ENCODE assay signal across 8 mouse cellular contexts in genomic region chr2:152729636-152730020, GRCm38 (mm10). TPM values are rescaled to one million over a fixed set of nuclear protein-coding genes. Genes with fewer than 3 reads are reported as not detected.
DNase-seq lines count a peak whose midpoint lies in the region; ATAC-seq and TF ChIP-seq lines count a peak whose summit lies in the region.

No protein-coding gene starts in this region.

- DNase-seq in layer of hippocampus, adult 2 months (ENCODE audit: low spot score in 2 of 2), result no peak
- no peak for DNase-seq in layer of hippocampus, postnatal 36 days
- peak; percentile 48 to 53 for DNase-seq in gastrocnemius, postnatal 36 days
- peak; percentile 56 for DNase-seq in kidney, adult 11 months
- DNase-seq in lung, embryonic 14.5 days, result peak; percentile 86
- no peak for DNase-seq in right cerebral cortex, postnatal 25 days
- DNase-seq in thymus, postnatal 25 days, result no peak

- H3K36me3 ChIP-seq in lung, embryonic 14.5 days (ENCODE audit: insufficient read depth), result no peaks in the 10 kb centered on the region
- H3K36me3 ChIP-seq in stomach, embryonic 15.5 days, result no peaks in the 10 kb centered on the region

- intact Hi-C loops in gastrocnemius, postnatal 36 days (cut with DNase I), result no loop called here

- no peak overlapping the region for H3K4me2 ChIP-seq in lung, embryonic 14.5 days
- H3K4me2 ChIP-seq in stomach, embryonic 15.5 days, result peak overlapping the region; percentile 33; the same call in 1 of the 2 replicates

- H3K27me3 ChIP-seq in lung, embryonic 14.5 days (ENCODE audit: insufficient read depth, low read length), result no peaks in the 10 kb centered on the region
- H3K27me3 ChIP-seq in stomach, embryonic 15.5 days (replicated peaks), result no peaks in the 10 kb centered on the region

- H3K9me3 ChIP-seq in lung, embryonic 14.5 days (ENCODE audit: low read depth, low read length), result no peaks in the 10 kb centered on the region
- H3K9me3 ChIP-seq in stomach, embryonic 15.5 days, result no peaks in the 10 kb centered on the region

- no peak overlapping the region for H3K9ac ChIP-seq in lung, embryonic 14.5 days
- H3K9ac ChIP-seq in stomach, embryonic 15.5 days, result no peak overlapping the region

- no peak overlapping the region for H3K4me3 ChIP-seq in layer of hippocampus, adult 2 months
- H3K4me3 ChIP-seq in lung, embryonic 14.5 days (ENCODE audit: low read depth, low read length), result no peak overlapping the region
- H3K4me3 ChIP-seq in stomach, embryonic 15.5 days (replicated peaks), result no peak overlapping the region

- H3K4me1 ChIP-seq in lung, embryonic 14.5 days (ENCODE audit: insufficient read depth), result peaks cover 50% of the 10 kb centered on the region
- H3K4me1 ChIP-seq in stomach, embryonic 15.5 days, result peaks cover 46% of the 10 kb centered on the region

- no peak for TF ChIP-seq CTCF in layer of hippocampus, adult 2 months (conservative IDR thresholded peaks at IDR 0.05)
- TF ChIP-seq CTCF in lung, embryonic 14.5 days (IDR thresholded peaks at IDR 0.05; ENCODE audit: low read depth), result no peak

- WGBS in lung, embryonic 14.5 days, result 30% methylated on average over 7 of the region's 7 CpGs
- 13% methylated on average over 7 of the region's 7 CpGs for WGBS in stomach, embryonic 15.5 days

- H3K27ac ChIP-seq in layer of hippocampus, adult 2 months, result peak overlapping the region; percentile 3; the same call in 1 of the 2 replicates
- H3K27ac ChIP-seq in lung, embryonic 14.5 days (ENCODE audit: low read depth), result peak overlapping the region; percentile 80
- peak overlapping the region; percentile 90 for H3K27ac ChIP-seq in stomach, embryonic 15.5 days

- peak; percentile 83 for ATAC-seq in lung, embryonic 14.5 days (ENCODE audit: insufficient read depth)
- peak; percentile 77 for ATAC-seq in stomach, embryonic 15.5 days (ENCODE audit: insufficient read depth, low FRiP score, low read depth)

RNA-seq across cellular contexts. Expression of gene Id1, which starts 6.4 kb away (rescaled TPM):
- 10 to 100 TPM; 23.5 to 25.4 TPM for total RNA-seq in layer of hippocampus, adult 2 months (2021)
- total RNA-seq in layer of hippocampus, postnatal 36 days (2021), result 10 to 100 TPM; 15.3 to 19.8 TPM
- 10 to 100 TPM; 11.5 to 17.7 TPM for total RNA-seq in gastrocnemius, postnatal 36 days (2021)
- 122 and 123 TPM in 2 replicates for polyA plus RNA-seq in lung, embryonic 14.5 days (2014; fragmentation: Nextera tagmentation; extraction: Ambion mirVana)
- polyA plus RNA-seq in stomach, embryonic 15.5 days (2015; fragmentation: Nextera tagmentation; extraction: Ambion mirVana), result 117 and 138 TPM in 2 replicates

RNA-seq across cellular contexts. Expression of gene Cox4i2, which starts 24.3 kb away (rescaled TPM):
- total RNA-seq in layer of hippocampus, adult 2 months (2021), result 1 to 10 TPM; 1.4 to 1.6 TPM
- 1 to 10 TPM; 1.7 to 2.7 TPM for total RNA-seq in layer of hippocampus, postnatal 36 days (2021)
- 1 to 10 TPM; 2.9 TPM for total RNA-seq in gastrocnemius, postnatal 36 days (2021)
- polyA plus RNA-seq in lung, embryonic 14.5 days (2014; fragmentation: Nextera tagmentation; extraction: Ambion mirVana), result 51.4 and 59.6 TPM in 2 replicates
- polyA plus RNA-seq in stomach, embryonic 15.5 days (2015; fragmentation: Nextera tagmentation; extraction: Ambion mirVana), result 19.0 and 19.5 TPM in 2 replicates

RNA-seq across cellular contexts. Expression of gene Mcts2, which starts 42.8 kb away (rescaled TPM):
- 10 to 100 TPM; 18.8 to 20.8 TPM for total RNA-seq in layer of hippocampus, adult 2 months (2021)
- 10 to 100 TPM; 19.7 to 22.9 TPM for total RNA-seq in layer of hippocampus, postnatal 36 days (2021)
- 10 to 100 TPM in 1 of 2 experiments, 1 to 10 TPM in 1; 9.6 to 12.1 TPM for total RNA-seq in gastrocnemius, postnatal 36 days (2021)
- polyA plus RNA-seq in lung, embryonic 14.5 days (2014; fragmentation: Nextera tagmentation; extraction: Ambion mirVana), result 28.5 and 32.7 TPM in 2 replicates
- polyA plus RNA-seq in stomach, embryonic 15.5 days (2015; fragmentation: Nextera tagmentation; extraction: Ambion mirVana), result 23.1 and 26.7 TPM in 2 replicates

Comparison
In these comparisons a context has a peak if more than half of its experiments do, and no peak if none do; other contexts are left out.
1. DNase-seq: peak in gastrocnemius, postnatal 36 days (2 of 2), kidney, adult 11 months (single experiment) and lung, embryonic 14.5 days (single experiment); none in layer of hippocampus, adult 2 months (0 of 2), layer of hippocampus, postnatal 36 days (0 of 2), right cerebral cortex, postnatal 25 days (single experiment) and thymus, postnatal 25 days (single experiment).
2. H3K27ac ChIP-seq: peak in every context shown above with its lines; median percentile 90 in stomach, embryonic 15.5 days; 80 in lung, embryonic 14.5 days; 3 in layer of hippocampus, adult 2 months.